ENCODE assay signal across 29 mouse cellular contexts in the genomic region with DNA sequence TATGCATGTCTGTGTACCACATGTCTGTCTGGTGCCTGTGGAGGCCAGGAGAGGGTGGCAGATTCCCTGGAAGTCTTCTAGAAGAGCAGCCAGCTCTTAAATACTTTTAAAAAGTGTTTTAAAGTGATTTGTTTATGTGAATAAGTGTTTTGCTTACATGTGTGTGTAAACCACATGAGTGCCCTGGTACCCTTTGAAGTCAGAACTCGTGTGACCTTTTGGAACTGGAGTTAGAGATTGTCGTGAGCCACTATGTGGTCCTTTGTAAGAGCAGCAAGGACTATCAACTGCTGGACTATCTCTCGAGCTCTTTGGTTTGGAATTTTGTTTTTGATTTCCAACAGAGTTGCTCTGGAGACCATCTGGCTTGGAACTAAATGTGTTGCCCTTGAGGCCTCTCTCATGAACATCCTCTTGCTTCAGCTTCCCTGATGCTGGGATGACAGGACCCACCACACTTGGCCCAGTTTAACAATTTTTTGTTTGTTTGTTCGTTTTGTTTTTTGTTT. TPM values are rescaled to one million over a fixed set of nuclear protein-coding genes. Genes with fewer than 3 reads are reported as not detected.
A peak's percentile ranks its signal among the peaks of the same experiment; 100 is the strongest.
DNase-seq lines count a peak whose midpoint lies in the region; ATAC-seq and TF ChIP-seq lines count a peak whose summit lies in the region.
"Had no signal": no experiment of that assay in that cellular context is flagged by ENCODE, and none has a peak within 500 bp of the region (broad histone marks: within the 10 kb centered on the region; RNA-seq: fewer than 3 reads in every experiment).

No protein-coding gene starts in this region.

- H3K9ac ChIP-seq in embryonic facial prominence, embryonic 13.5 days: no peak overlapping the region
- no peak overlapping the region for H3K9ac ChIP-seq in limb, embryonic 12.5 days (replicated peaks)
- peak overlapping the region; percentile 44; the same call in 1 of the 2 replicates for H3K9ac ChIP-seq in heart, embryonic 14.5 days (ENCODE audit: low read length)
- H3K9ac ChIP-seq in intestine, postnatal 0 days (ENCODE audit: low read depth, low read length): no peak overlapping the region
- H3K9ac ChIP-seq: embryonic facial prominence, embryonic 15.5 days; forebrain, embryonic 15.5 days; intestine, embryonic 15.5 days; liver, postnatal 0 days; stomach, embryonic 15.5 days had no signal

- WGBS in embryonic facial prominence, embryonic 13.5 days: 53% methylated on average over 4 of the region's 4 CpGs
- 72% methylated on average over 4 of the region's 4 CpGs for WGBS in embryonic facial prominence, embryonic 10.5 days
- 47% methylated on average over 4 of the region's 4 CpGs for WGBS in limb, embryonic 12.5 days
- 64% methylated on average over 4 of the region's 4 CpGs for WGBS in limb, embryonic 10.5 days
- WGBS in heart, embryonic 14.5 days: 17% methylated on average over 4 of the region's 4 CpGs
- 43% methylated on average over 4 of the region's 4 CpGs for WGBS in intestine, postnatal 0 days

- no peak overlapping the region for H3K4me2 ChIP-seq in embryonic facial prominence, embryonic 13.5 days
- no peak overlapping the region for H3K4me2 ChIP-seq in limb, embryonic 12.5 days
- H3K4me2 ChIP-seq in heart, embryonic 14.5 days (ENCODE audit: low read length): peak overlapping the region; percentile 41
- H3K4me2 ChIP-seq in intestine, postnatal 0 days (replicated peaks; ENCODE audit: low read depth): no peak overlapping the region
- H3K4me2 ChIP-seq: embryonic facial prominence, embryonic 15.5 days; forebrain, embryonic 15.5 days; intestine, embryonic 15.5 days; stomach, embryonic 15.5 days had no signal

- no peak for ATAC-seq in embryonic facial prominence, embryonic 13.5 days (ENCODE audit: insufficient number of reproducible peaks, insufficient read depth, low FRiP score, low TSS enrichment, low read depth)
- no peak for ATAC-seq in limb, embryonic 12.5 days (ENCODE audit: insufficient number of reproducible peaks, insufficient read depth, low FRiP score, low TSS enrichment, low read depth)
- ATAC-seq in heart, embryonic 14.5 days (ENCODE audit: insufficient number of reproducible peaks, insufficient read depth, low FRiP score, low read depth): no peak
- ATAC-seq in intestine, postnatal 0 days: no peak
- ATAC-seq: activated CD4-positive, CD25-positive, alpha-beta regulatory T cell, adult 4 months; forebrain, embryonic 15.5 days; hindbrain, embryonic 16.5 days; intestine, embryonic 15.5 days; liver, postnatal 0 days had no signal

- H3K4me1 ChIP-seq in embryonic facial prominence, embryonic 13.5 days: peaks cover 32% of the 10 kb centered on the region
- peaks cover 28% of the 10 kb centered on the region for H3K4me1 ChIP-seq in embryonic facial prominence, embryonic 10.5 days
- peaks cover 27% of the 10 kb centered on the region for H3K4me1 ChIP-seq in limb, embryonic 12.5 days (replicated peaks)
- peaks cover 33% of the 10 kb centered on the region for H3K4me1 ChIP-seq in limb, embryonic 10.5 days
- peaks cover 14 to 46% of the 10 kb centered on the region in 2 experiments for H3K4me1 ChIP-seq in heart, embryonic 14.5 days (ENCODE audit: control insufficient read depth in 2 of 2, insufficient read depth in 2 of 2, low read length in 2 of 2)
- no peaks in the 10 kb centered on the region for H3K4me1 ChIP-seq in intestine, postnatal 0 days (replicated peaks; ENCODE audit: control insufficient read depth, insufficient read depth, low read length)

- no peaks in the 10 kb centered on the region for H3K27me3 ChIP-seq in embryonic facial prominence, embryonic 13.5 days
- no peaks in the 10 kb centered on the region for H3K27me3 ChIP-seq in embryonic facial prominence, embryonic 10.5 days (replicated peaks; ENCODE audit: low read depth, poor library complexity, severe bottlenecking)
- H3K27me3 ChIP-seq in limb, embryonic 12.5 days: no peaks in the 10 kb centered on the region
- no peaks in the 10 kb centered on the region for H3K27me3 ChIP-seq in limb, embryonic 10.5 days (ENCODE audit: low read depth, poor library complexity, severe bottlenecking)
- no peaks in the 10 kb centered on the region for H3K27me3 ChIP-seq in heart, embryonic 14.5 days (ENCODE audit: control insufficient read depth, insufficient read depth, low read length)
- H3K27me3 ChIP-seq in intestine, postnatal 0 days (replicated peaks; ENCODE audit: control insufficient read depth, insufficient read depth, low read length): no peaks in the 10 kb centered on the region
- H3K27me3 ChIP-seq: embryonic facial prominence, embryonic 15.5 days; forebrain, embryonic 15.5 days; intestine, embryonic 15.5 days; stomach, embryonic 15.5 days had no signal

- no peaks in the 10 kb centered on the region for H3K9me3 ChIP-seq in embryonic facial prominence, embryonic 13.5 days
- no peaks in the 10 kb centered on the region for H3K9me3 ChIP-seq in embryonic facial prominence, embryonic 10.5 days
- H3K9me3 ChIP-seq in limb, embryonic 12.5 days: no peaks in the 10 kb centered on the region
- H3K9me3 ChIP-seq in limb, embryonic 10.5 days (replicated peaks): no peaks in the 10 kb centered on the region
- no peaks in the 10 kb centered on the region for H3K9me3 ChIP-seq in heart, embryonic 14.5 days (ENCODE audit: control insufficient read depth, low read length)
- no peaks in the 10 kb centered on the region for H3K9me3 ChIP-seq in intestine, postnatal 0 days (ENCODE audit: control insufficient read depth)
- H3K9me3 ChIP-seq: embryonic facial prominence, embryonic 15.5 days; forebrain, embryonic 15.5 days; intestine, embryonic 15.5 days; stomach, embryonic 15.5 days had no signal

- no peak overlapping the region for H3K4me3 ChIP-seq in embryonic facial prominence, embryonic 13.5 days
- H3K4me3 ChIP-seq in embryonic facial prominence, embryonic 10.5 days: no peak overlapping the region
- no peak overlapping the region for H3K4me3 ChIP-seq in limb, embryonic 12.5 days (replicated peaks)
- H3K4me3 ChIP-seq in limb, embryonic 10.5 days: no peak overlapping the region
- no peak overlapping the region for H3K4me3 ChIP-seq in heart, embryonic 14.5 days (ENCODE audit: control insufficient read depth in 1 of 2, insufficient read depth in 1 of 2, low read depth in 1 of 2, low read length in 2 of 2)
- H3K4me3 ChIP-seq in intestine, postnatal 0 days (ENCODE audit: low read depth, low read length): no peak overlapping the region
- H3K4me3 ChIP-seq: embryonic facial prominence, embryonic 15.5 days; forebrain, embryonic 15.5 days; intestine, embryonic 15.5 days; stomach, embryonic 15.5 days had no signal

- H3K36me3 ChIP-seq in embryonic facial prominence, embryonic 13.5 days: peaks cover 15% of the 10 kb centered on the region; the same call in 1 of the 2 replicates
- peaks cover 9% of the 10 kb centered on the region; the same call in 1 of the 2 replicates for H3K36me3 ChIP-seq in embryonic facial prominence, embryonic 10.5 days (replicated peaks)
- peaks cover 23% of the 10 kb centered on the region; the same call in 1 of the 2 replicates for H3K36me3 ChIP-seq in limb, embryonic 12.5 days
- H3K36me3 ChIP-seq in limb, embryonic 10.5 days: peaks cover 12% of the 10 kb centered on the region
- H3K36me3 ChIP-seq in heart, embryonic 14.5 days (ENCODE audit: control insufficient read depth, insufficient read depth, low read length): 0 out of 2 replicates have a peak, but pooled peaks cover 2% of the 10 kb centered on the region
- H3K36me3 ChIP-seq in intestine, postnatal 0 days (ENCODE audit: control insufficient read depth, insufficient read depth): 0 out of 2 replicates have a peak, but pooled peaks cover 4% of the 10 kb centered on the region
- H3K36me3 ChIP-seq: forebrain, embryonic 15.5 days; intestine, embryonic 15.5 days; stomach, embryonic 15.5 days had no signal

- H3K27ac ChIP-seq in embryonic facial prominence, embryonic 13.5 days: peak overlapping the region; percentile 39; the same call in 1 of the 2 replicates
- H3K27ac ChIP-seq in embryonic facial prominence, embryonic 10.5 days (replicated peaks): no peak overlapping the region
- 0 out of 2 replicates have a peak overlapping the region, but pooled peaks have one; percentile 12 for H3K27ac ChIP-seq in limb, embryonic 12.5 days
- H3K27ac ChIP-seq in limb, embryonic 10.5 days: no peak overlapping the region
- peak overlapping the region; percentile 20 to 85 for H3K27ac ChIP-seq in heart, embryonic 14.5 days (replicated peaks in 1 of 2; ENCODE audit: control insufficient read depth in 1 of 2, insufficient read depth in 1 of 2, low read depth in 2 of 2, low read length in 2 of 2)
- no peak overlapping the region for H3K27ac ChIP-seq in intestine, postnatal 0 days (ENCODE audit: low read depth, low read length)
- H3K27ac ChIP-seq: embryonic facial prominence, embryonic 15.5 days; forebrain, embryonic 15.5 days; intestine, embryonic 15.5 days; macrophage; stomach, embryonic 15.5 days had no signal

- no peak for TF ChIP-seq CTCF in intestine, postnatal 0 days (IDR thresholded peaks at IDR 0.05; ENCODE audit: low read depth)

- no peak for DNase-seq in embryonic facial prominence, embryonic 10.5 days (ENCODE audit: low spot score)
- DNase-seq in limb, embryonic 10.5 days (ENCODE audit: low spot score): no peak
- peak; percentile 56 for DNase-seq in heart, adult 8-10 months (ENCODE audit: low spot score)
- no peak for DNase-seq in adrenal gland, adult 18-20 months (ENCODE audit: low spot score in 2 of 2)
- DNase-seq: adrenal gland, postnatal 10 days; cerebellum, adult 8-10 months; cerebellum, postnatal 36 days; embryo, embryonic 11 days; gastrocnemius, postnatal 14 days; kidney, adult 9 months; kidney, postnatal 25 days; liver; liver, postnatal 0 days; right cerebral cortex, postnatal 4 days; thymus, postnatal 25 days had no signal

RNA-seq across cellular contexts. Expression of gene Mgrn1, which starts 4.2 kb away (rescaled TPM):
- 87.7 and 95.2 TPM in 2 replicates for polyA plus RNA-seq in embryonic facial prominence, embryonic 13.5 days (2015; fragmentation: Nextera tagmentation; extraction: Ambion mirVana)
- polyA plus RNA-seq in embryonic facial prominence, embryonic 10.5 days (2016; fragmentation: Nextera tagmentation; extraction: Ambion mirVana): 64.9 and 72.0 TPM in 2 replicates
- 87.1 and 87.5 TPM in 2 replicates for polyA plus RNA-seq in limb, embryonic 12.5 days (2016; fragmentation: Nextera tagmentation; extraction: Ambion mirVana)
- 68.0 and 84.5 TPM in 2 replicates for polyA plus RNA-seq in limb, embryonic 10.5 days (2016; fragmentation: Nextera tagmentation; extraction: Ambion mirVana)
- 100 to 1,000 TPM; 166 to 200 (median 185) TPM for total RNA-seq in heart, adult 8-10 months (2022)
- polyA plus RNA-seq in heart, embryonic 14.5 days (2014; fragmentation: Nextera tagmentation; extraction: Ambion mirVana): 115 and 120 TPM in 2 replicates
- 57.8 and 62.8 TPM in 2 replicates for polyA plus RNA-seq in intestine, postnatal 0 days (2015; fragmentation: Nextera tagmentation; extraction: Ambion mirVana)
- 10 to 100 TPM; 83.7 to 86.4 TPM for total RNA-seq in adrenal gland, adult 18-20 months (2021)

RNA-seq across cellular contexts. Expression of gene Ubald1, which starts 10.1 kb away (rescaled TPM):
- polyA plus RNA-seq in embryonic facial prominence, embryonic 13.5 days (2015; fragmentation: Nextera tagmentation; extraction: Ambion mirVana): 40.2 and 41.5 TPM in 2 replicates
- 44.0 and 46.2 TPM in 2 replicates for polyA plus RNA-seq in embryonic facial prominence, embryonic 10.5 days (2016; fragmentation: Nextera tagmentation; extraction: Ambion mirVana)
- 31.5 and 35.3 TPM in 2 replicates for polyA plus RNA-seq in limb, embryonic 12.5 days (2016; fragmentation: Nextera tagmentation; extraction: Ambion mirVana)
- 43.6 and 43.8 TPM in 2 replicates for polyA plus RNA-seq in limb, embryonic 10.5 days (2016; fragmentation: Nextera tagmentation; extraction: Ambion mirVana)
- total RNA-seq in heart, adult 8-10 months (2022): 10 to 100 TPM; 14.6 to 20.6 (median 19.2) TPM
- 24.2 and 25.3 TPM in 2 replicates for polyA plus RNA-seq in heart, embryonic 14.5 days (2014; fragmentation: Nextera tagmentation; extraction: Ambion mirVana)
- 22.9 and 24.9 TPM in 2 replicates for polyA plus RNA-seq in intestine, postnatal 0 days (2015; fragmentation: Nextera tagmentation; extraction: Ambion mirVana)
- total RNA-seq in adrenal gland, adult 18-20 months (2021): 10 to 100 TPM; 33.3 to 39.0 TPM

RNA-seq across cellular contexts. Expression of gene Nudt16l1, which starts 48.3 kb away (rescaled TPM):
- polyA plus RNA-seq in embryonic facial prominence, embryonic 13.5 days (2015; fragmentation: Nextera tagmentation; extraction: Ambion mirVana): 179 and 185 TPM in 2 replicates
- polyA plus RNA-seq in embryonic facial prominence, embryonic 10.5 days (2016; fragmentation: Nextera tagmentation; extraction: Ambion mirVana): 139 and 151 TPM in 2 replicates
- polyA plus RNA-seq in limb, embryonic 12.5 days (2016; fragmentation: Nextera tagmentation; extraction: Ambion mirVana): 168 and 171 TPM in 2 replicates
- polyA plus RNA-seq in limb, embryonic 10.5 days (2016; fragmentation: Nextera tagmentation; extraction: Ambion mirVana): 156 and 167 TPM in 2 replicates
- 10 to 100 TPM; 14.2 to 20.0 (median 16.6) TPM for total RNA-seq in heart, adult 8-10 months (2022)
- polyA plus RNA-seq in heart, embryonic 14.5 days (2014; fragmentation: Nextera tagmentation; extraction: Ambion mirVana): 126 and 128 TPM in 2 replicates
- polyA plus RNA-seq in intestine, postnatal 0 days (2015; fragmentation: Nextera tagmentation; extraction: Ambion mirVana): 77.7 and 79.5 TPM in 2 replicates
- total RNA-seq in adrenal gland, adult 18-20 months (2021): 10 to 100 TPM; 46.1 to 62.3 TPM

RNA-seq across cellular contexts. Expression of gene 4930562C15Rik, which starts 55.0 kb away (rescaled TPM):
- polyA plus RNA-seq in embryonic facial prominence, embryonic 13.5 days (2015; fragmentation: Nextera tagmentation; extraction: Ambion mirVana): 0.44 and 0.89 TPM in 2 replicates
- polyA plus RNA-seq in embryonic facial prominence, embryonic 10.5 days (2016; fragmentation: Nextera tagmentation; extraction: Ambion mirVana): 0.25 and 0.66 TPM in 2 replicates
- 0.46 and 0.58 TPM in 2 replicates for polyA plus RNA-seq in limb, embryonic 12.5 days (2016; fragmentation: Nextera tagmentation; extraction: Ambion mirVana)
- 0.40 and 0.71 TPM in 2 replicates for polyA plus RNA-seq in limb, embryonic 10.5 days (2016; fragmentation: Nextera tagmentation; extraction: Ambion mirVana)
- total RNA-seq in heart, adult 8-10 months (2022): not detected
- 0.28 and 0.58 TPM in 2 replicates for polyA plus RNA-seq in heart, embryonic 14.5 days (2014; fragmentation: Nextera tagmentation; extraction: Ambion mirVana)
- not detected in 2 replicates for polyA plus RNA-seq in intestine, postnatal 0 days (2015; fragmentation: Nextera tagmentation; extraction: Ambion mirVana)
- total RNA-seq in adrenal gland, adult 18-20 months (2021): not detected
- total RNA-seq: adrenal gland, postnatal 10 days; gastrocnemius, postnatal 14 days; left cerebral cortex, adult 18-20 months; left cerebral cortex, postnatal 25 days; midbrain, postnatal 0 days had no signal
- polyA plus RNA-seq: liver, postnatal 0 days had no signal

Comparison
In these comparisons a context has a peak if more than half of its experiments do, and no peak if none do; other contexts are left out.
1. H3K27ac ChIP-seq: peak in embryonic facial prominence, embryonic 13.5 days (single experiment), limb, embryonic 12.5 days (single experiment) and heart, embryonic 14.5 days (2 of 2); none in embryonic facial prominence, embryonic 10.5 days (single experiment), limb, embryonic 10.5 days (single experiment) and intestine, postnatal 0 days (single experiment).